Mouse (Mus musculus): ENCODE results near the gene Xxylt1. TPM values are rescaled to one million over a fixed set of nuclear protein-coding genes. Genes with fewer than 3 reads are reported as not detected.

The Xxylt1 gene
- total RNA-seq, 2 experiments from 2014 or later = 19.5 to 22.5 TPM

GRCm38 (mm10) chr16:30925496-30925895 lies 155.7 kb downstream of the Xxylt1 start:
- DNase-seq (ENCODE audit: low spot score in 2 of 2) = no peak

GRCm38 (mm10) chr16:30923899-30924298 lies 157.3 kb downstream of the Xxylt1 start:
- DNase-seq (ENCODE audit: low spot score in 2 of 2) = no peak

- DNase-seq (ENCODE audit: low spot score in 2 of 2) = no peak
Measured at GRCm38 (mm10) chr16:30922548-30922947, 158.7 kb downstream of the Xxylt1 start.

- DNase-seq (ENCODE audit: low spot score in 2 of 2) = no peak
Measured at GRCm38 (mm10) chr16:30918866-30919265, 162.4 kb downstream of the Xxylt1 start.

GRCm38 (mm10) chr16:30916931-30917330 lies 164.3 kb downstream of the Xxylt1 start:
- no peak for DNase-seq (ENCODE audit: low spot score in 2 of 2)

GRCm38 (mm10) chr16:30915611-30916220 lies 165.5 kb downstream of the Xxylt1 start:
- DNase-seq (ENCODE audit: low spot score in 2 of 2) = no peak

Other genes starting within 250 kb of the Xxylt1 start
- gene Acap2, start 119.8 kb upstream of the Xxylt1 start, total RNA-seq (2021) = 100 to 1,000 TPM; 102 to 116 TPM
- 10 to 100 TPM; 74.8 to 75.6 TPM for gene Ppp1r2, start 193.8 kb upstream of the Xxylt1 start, total RNA-seq (2021)
- 10 to 100 TPM; 49.3 to 58.6 TPM for gene Apod, start 233.4 kb upstream of the Xxylt1 start, total RNA-seq (2021)